Mouse (Mus musculus) CH12.LX (cell line): Measurements from ENCODE around the gene Drd1. TPM values are rescaled to one million over a fixed set of nuclear protein-coding genes. Genes with fewer than 3 reads are reported as not detected.

Experiments used
- DNase-seq: peaks from one replicate; pipeline ENCODE4 v3.0.0-alpha.2; 2013; ENCODE audit errors: extremely low read depth
- H3K27ac ChIP-seq: 2 replicates; pipeline ENCODE4 v1.5.1; 2012; ENCODE audit warnings: low read depth, mild to moderate bottlenecking, control low read depth, moderate library complexity; ENCODE audit not compliant: insufficient read depth
- H3K27me3 ChIP-seq: replicated peaks from 2 replicates; pipeline ENCODE3; 2012; ENCODE audit warnings: inconsistent platforms
- H3K36me3 ChIP-seq, 2 experiments: replicated peaks in 1 of 2; 2 replicates each; pipeline versions ENCODE3 to v1.6.1; 2012; ENCODE audit warnings: inconsistent platforms in 1 of 2, low read length in 1 of 2, mild to moderate bottlenecking in 1 of 2, mixed read lengths in 1 of 2, moderate library complexity in 1 of 2; ENCODE audit not compliant: control insufficient read depth in 1 of 2, insufficient read depth in 1 of 2
- H3K4me1 ChIP-seq, 2 experiments: 2 replicates each; pipeline ENCODE4 v1.6.1; 2012; ENCODE audit warnings: inconsistent platforms in 1 of 2, moderate library complexity in 1 of 2; ENCODE audit not compliant: insufficient read depth in 2 of 2, control insufficient read depth in 1 of 2
- H3K4me2 ChIP-seq: 2 replicates; pipeline ENCODE4 v1.6.1; 2012; ENCODE audit warnings: low read depth, mild to moderate bottlenecking, control low read depth; ENCODE audit not compliant: poor library complexity, insufficient read depth, severe bottlenecking
- H3K4me3 ChIP-seq, 3 experiments: fragments of 150-350 bp in 1 of 3; sonication (generic) in 1 of 3; replicated peaks in 1 of 3; 2 replicates each; pipeline versions ENCODE3 to v1.5.1; 2011 to 2012; ENCODE audit warnings: low read depth in 2 of 3, low read length in 2 of 3, mild to moderate bottlenecking in 2 of 3, moderate library complexity in 2 of 3, control low read depth in 1 of 3, improper control_type of control experiment in 1 of 3, inconsistent platforms in 1 of 3, mixed read lengths in 1 of 3; ENCODE audit not compliant: poor library complexity in 1 of 3
- H3K79me2 ChIP-seq: replicated peaks from 2 replicates; pipeline ENCODE4 v1.6.1; 2012; ENCODE audit warnings: mild to moderate bottlenecking, moderate library complexity; ENCODE audit not compliant: control insufficient read depth, poor library complexity, insufficient read depth, severe bottlenecking; ENCODE audit errors: extremely low read depth
- H3K9ac ChIP-seq: 2 replicates; pipeline ENCODE4 v1.6.1; 2012; ENCODE audit warnings: low read depth, mild to moderate bottlenecking, control low read depth, moderate library complexity; ENCODE audit not compliant: insufficient read depth
- H3K9me3 ChIP-seq: replicated peaks from 2 replicates; pipeline ENCODE3; 2012; ENCODE audit warnings: low read length, inconsistent platforms, mixed read lengths
- BHLHE40 ChIP-seq: IDR thresholded peaks from 2 replicates; pipeline ENCODE4 v1.6.1; 2011; ENCODE audit warnings: mild to moderate bottlenecking, low read depth, low read length, improper control_type of control experiment
- CHD1 ChIP-seq: IDR thresholded peaks from 2 replicates; pipeline ENCODE4 v1.6.1; 2012; ENCODE audit warnings: low read depth, low read length, improper control_type of control experiment, inconsistent platforms
- CHD2 ChIP-seq: IDR thresholded peaks from 2 replicates; pipeline ENCODE4 v1.6.1; 2011; ENCODE audit warnings: low read length, improper control_type of control experiment
- CTCF ChIP-seq, 2 experiments: IDR thresholded peaks in 1 of 2; conservative IDR thresholded peaks in 1 of 2; 2 replicates each; pipeline ENCODE4 v1.5.1; 2011 to 2012; ENCODE audit warnings: low read depth in 2 of 2, low read length in 2 of 2, improper control_type of control experiment in 1 of 2, inconsistent platforms in 1 of 2, mild to moderate bottlenecking in 1 of 2, moderate library complexity in 1 of 2
- E2F4 ChIP-seq: IDR thresholded peaks from 2 replicates; pipeline ENCODE4 v1.6.1; 2011; ENCODE audit warnings: low read depth, low read length, improper control_type of control experiment; ENCODE audit not compliant: insufficient replicate concordance
- ELF1 ChIP-seq: IDR thresholded peaks from 2 replicates; pipeline ENCODE4 v1.6.1; 2014; ENCODE audit warnings: low read depth, mild to moderate bottlenecking, inconsistent platforms, low read length, improper control_type of control experiment
- EP300 ChIP-seq: IDR thresholded peaks from 2 replicates; pipeline ENCODE4 v1.6.1; 2011; ENCODE audit warnings: low read length, improper control_type of control experiment
- ETS1 ChIP-seq: conservative IDR thresholded peaks from 2 replicates; pipeline ENCODE4 v1.6.1; 2012; ENCODE audit warnings: low read depth, mild to moderate bottlenecking, inconsistent platforms, low read length, improper control_type of control experiment, moderate library complexity
- GABPA ChIP-seq: IDR thresholded peaks from 2 replicates; pipeline ENCODE4 v1.6.1; 2012; ENCODE audit warnings: low read depth, low read length, improper control_type of control experiment, inconsistent platforms; ENCODE audit not compliant: insufficient replicate concordance
- HCFC1 ChIP-seq: IDR thresholded peaks from 2 replicates; pipeline ENCODE4 v1.6.1; 2012; ENCODE audit warnings: low read depth, mild to moderate bottlenecking, inconsistent platforms, low read length, improper control_type of control experiment
- IRF4 ChIP-seq: IDR thresholded peaks from 2 replicates; pipeline ENCODE4 v1.6.1; 2014; ENCODE audit warnings: low read depth, mild to moderate bottlenecking, inconsistent platforms, low read length, improper control_type of control experiment
- JUN ChIP-seq: IDR thresholded peaks from 2 replicates; pipeline ENCODE4 v1.6.1; 2011; ENCODE audit warnings: low read depth, mild to moderate bottlenecking, low read length, improper control_type of control experiment, moderate library complexity; ENCODE audit not compliant: insufficient read depth
- JUND ChIP-seq: conservative IDR thresholded peaks from 2 replicates; pipeline ENCODE4 v1.6.1; 2011; ENCODE audit warnings: low read depth, low read length, improper control_type of control experiment
- KAT2A ChIP-seq: IDR thresholded peaks from 2 replicates; pipeline ENCODE4 v1.6.1; 2012; ENCODE audit warnings: low read length, improper control_type of control experiment, inconsistent platforms; ENCODE audit not compliant: insufficient replicate concordance
- MAFK ChIP-seq: IDR thresholded peaks from 2 replicates; pipeline ENCODE4 v1.6.1; 2011; ENCODE audit warnings: low read length, improper control_type of control experiment; ENCODE audit not compliant: insufficient replicate concordance
- MAX ChIP-seq: IDR thresholded peaks from 2 replicates; pipeline ENCODE4 v1.6.1; 2011; ENCODE audit warnings: low read length, improper control_type of control experiment
- MAZ ChIP-seq: IDR thresholded peaks from 2 replicates; pipeline ENCODE4 v1.6.1; 2012; ENCODE audit warnings: low read depth, mild to moderate bottlenecking, inconsistent platforms, low read length, improper control_type of control experiment, moderate library complexity
- MEF2A ChIP-seq: IDR thresholded peaks from 2 replicates; pipeline ENCODE4 v1.6.1; 2014; ENCODE audit warnings: low read depth, mild to moderate bottlenecking, inconsistent platforms, low read length, improper control_type of control experiment, borderline replicate concordance
- MXI1 ChIP-seq: IDR thresholded peaks from 2 replicates; pipeline ENCODE4 v1.6.1; 2011; ENCODE audit warnings: mild to moderate bottlenecking, low read depth, low read length, improper control_type of control experiment
- MYC ChIP-seq: IDR thresholded peaks from 2 replicates; pipeline ENCODE4 v1.6.1; 2011; ENCODE audit warnings: low read depth, mild to moderate bottlenecking, improper control_type of control experiment, low read length
- NELFE ChIP-seq: IDR thresholded peaks from 2 replicates; pipeline ENCODE4 v1.6.1; 2011; ENCODE audit warnings: low read depth, low read length, improper control_type of control experiment
- NRF1 ChIP-seq: IDR thresholded peaks from 2 replicates; pipeline ENCODE4 v1.6.1; 2014; ENCODE audit warnings: low read depth, mild to moderate bottlenecking, inconsistent platforms, low read length, improper control_type of control experiment, moderate library complexity
- PAX5 ChIP-seq: IDR thresholded peaks from 2 replicates; pipeline ENCODE4 v1.6.1; 2012; ENCODE audit warnings: low read length, inconsistent platforms, mixed read lengths
- POLR2A ChIP-seq: IDR thresholded peaks from 2 replicates; pipeline ENCODE4 v1.6.1; 2011; ENCODE audit warnings: low read depth, mild to moderate bottlenecking, improper control_type of control experiment, low read length
- POLR2AphosphoS2 ChIP-seq: IDR thresholded peaks from 2 replicates; pipeline ENCODE4 v1.6.1; 2011; ENCODE audit warnings: low read depth, low read length, improper control_type of control experiment
- RAD21 ChIP-seq: IDR thresholded peaks from 2 replicates; pipeline ENCODE4 v1.6.1; 2011; ENCODE audit warnings: low read depth, mild to moderate bottlenecking, low read length, improper control_type of control experiment, moderate library complexity
- RCOR1 ChIP-seq: conservative IDR thresholded peaks from 2 replicates; pipeline ENCODE4 v1.6.1; 2012; ENCODE audit warnings: low read depth, mild to moderate bottlenecking, inconsistent platforms, low read length, improper control_type of control experiment
- SIN3A ChIP-seq: IDR thresholded peaks from 2 replicates; pipeline ENCODE4 v1.6.1; 2012; ENCODE audit warnings: low read length, improper control_type of control experiment, inconsistent platforms
- SMC3 ChIP-seq: IDR thresholded peaks from 2 replicates; pipeline ENCODE4 v1.6.1; 2011; ENCODE audit warnings: low read depth, low read length, improper control_type of control experiment
- TBP ChIP-seq: conservative IDR thresholded peaks from 2 replicates; pipeline ENCODE4 v1.6.1; 2011; ENCODE audit warnings: low read depth, low read length, improper control_type of control experiment
- TCF12 ChIP-seq: IDR thresholded peaks from 2 replicates; pipeline ENCODE4 v1.6.1; 2014; ENCODE audit warnings: low read depth, mild to moderate bottlenecking, inconsistent platforms, low read length, improper control_type of control experiment
- UBTF ChIP-seq: IDR thresholded peaks from 2 replicates; pipeline ENCODE4 v1.6.1; 2012; ENCODE audit warnings: low read depth, mild to moderate bottlenecking, inconsistent platforms, low read length, improper control_type of control experiment, moderate library complexity
- USF1 ChIP-seq: IDR thresholded peaks from 2 replicates; pipeline ENCODE4 v1.6.1; 2014; ENCODE audit warnings: low read depth, mild to moderate bottlenecking, inconsistent platforms, low read length, improper control_type of control experiment
- USF2 ChIP-seq: conservative IDR thresholded peaks from 2 replicates; pipeline ENCODE4 v1.6.1; 2011; ENCODE audit warnings: low read depth, low read length, improper control_type of control experiment
- ZC3H11A ChIP-seq: IDR thresholded peaks from 2 replicates; pipeline ENCODE4 v1.6.1; 2012; ENCODE audit warnings: low read depth, mild to moderate bottlenecking, inconsistent platforms, low read length, improper control_type of control experiment
- ZKSCAN1 ChIP-seq: IDR thresholded peaks from 2 replicates; pipeline ENCODE4 v1.6.1; 2012; ENCODE audit warnings: low read depth, inconsistent platforms, low read length, improper control_type of control experiment, borderline replicate concordance
- ZMIZ1 ChIP-seq: IDR thresholded peaks from 2 replicates; pipeline ENCODE4 v1.6.1; 2012; ENCODE audit warnings: low read depth, mild to moderate bottlenecking, inconsistent platforms, low read length, improper control_type of control experiment
- ZNF384 ChIP-seq: IDR thresholded peaks from 2 replicates; pipeline ENCODE4 v1.6.1; 2012; ENCODE audit warnings: low read depth, low read length, improper control_type of control experiment, inconsistent platforms
- dilution Hi-C: fragments of 300-500 bp; cut with MboI; formaldehyde crosslinking; loops from 2 replicates; pipeline ENCODE4 v1.14.3; 2020; ENCODE audit warnings: low sequenced_read_pairs; ENCODE audit not compliant: extremely low pct_unique_long_range_greater_than_20kb, extremely low pct_ligation_motif_present
- in situ Hi-C: fragments of 300-500 bp; cut with MboI; formaldehyde crosslinking; loops from 3 replicates; pipeline ENCODE4 v1.14.3; 2019; ENCODE audit warnings: low sequenced_read_pairs, low pct_ligation_motif_present, low pct_unique_long_range_greater_than_20kb, mixed read lengths
- polyA plus RNA-seq: library from polyadenylated mRNA; unstranded; fragments of >175 nt; gene quantifications from 2 replicates; pipeline ENCODE4 v1.2.1, GENCODE M21; 2012; ENCODE audit warnings: low read depth; ENCODE audit not compliant: insufficient read length
- total RNA-seq, 2 experiments: library from RNA; depleted of rRNA; stranded (reverse); fragments of 300-350 nt in 1 of 2; fragments of >200 nt in 1 of 2; gene quantifications; 2 replicates each; pipeline ENCODE4 v1.2.3; 2012 to 2014

Drd1 gene
- total and polyA plus RNA-seq, 3 experiments = not detected

GRCm38 (mm10) chr13:54071606-54072331, 16.3 kb upstream of the Drd1 start, which contains the start of gene Sfxn1:
Gene Sfxn1 (plus strand): TSS chr13:54071869.
- peaks cover 3 to 27% of the 10 kb centered on the region in 2 experiments for H3K4me1 ChIP-seq
- in situ Hi-C loops (no loop called here), dilution Hi-C loops (no loop called here)
- H3K79me2 ChIP-seq = peaks cover 48% of the 10 kb centered on the region
- H3K4me2 ChIP-seq = peak within 1 kb of the TSS; percentile 98
- H3K9ac ChIP-seq = peak within 1 kb of the TSS; percentile 93
- peak within 1 kb of the TSS; percentile 66 for H3K27ac ChIP-seq
- H3K27me3 ChIP-seq = peaks cover 39% of the 10 kb centered on the region
- peaks cover 7 to 24% of the 10 kb centered on the region in 2 experiments for H3K36me3 ChIP-seq
- peak within 1 kb of the TSS; percentile 87 to 96 (median 95) for H3K4me3 ChIP-seq
- peak; percentile 78 for DNase-seq
- no peak for TF ChIP-seq JUN
- no peak for TF ChIP-seq MAZ
- TF ChIP-seq BHLHE40 = peak; percentile 28; the same call in 1 of the 2 replicates
- no peak for TF ChIP-seq POLR2AphosphoS2
- no peak for TF ChIP-seq ZC3H11A
- 0 out of 2 replicates have a peak, but pooled peaks have one; percentile 30 for TF ChIP-seq UBTF
- TF ChIP-seq KAT2A = no peak
- no peak; the same call in 1 of the 2 replicates for TF ChIP-seq IRF4
- TF ChIP-seq MEF2A = 0 out of 2 replicates have a peak, but pooled peaks have one; percentile 35
- no peak for TF ChIP-seq CTCF (conservative IDR thresholded peaks at IDR 0.05 in 1 of 2, IDR thresholded peaks at IDR 0.05 in 1 of 2; ENCODE audit: low read depth in 2 of 2, low read length in 2 of 2)
- TF ChIP-seq CHD1 = no peak
- peak; percentile 72 for TF ChIP-seq ELF1
- peak; percentile 78 for TF ChIP-seq MXI1
- 0 out of 2 replicates have a peak, but pooled peaks have one; percentile 49 for TF ChIP-seq TCF12
- TF ChIP-seq JUND = no peak
- TF ChIP-seq ZMIZ1 = no peak
- no peak for TF ChIP-seq TBP
- no peak for TF ChIP-seq E2F4
- no peak for TF ChIP-seq USF1
- TF ChIP-seq NRF1 = peak; percentile 76
- TF ChIP-seq SMC3 = no peak
- TF ChIP-seq ZNF384 = peak; percentile 54; the same call in 1 of the 2 replicates
- TF ChIP-seq RAD21 = no peak
- TF ChIP-seq ZKSCAN1 = no peak
- no peak for TF ChIP-seq GABPA
- no peak for TF ChIP-seq HCFC1
- TF ChIP-seq RCOR1 = no peak
- TF ChIP-seq CHD2 = no peak
- peak; percentile 52 for TF ChIP-seq SIN3A
- TF ChIP-seq NELFE = no peak; the same call in 1 of the 2 replicates
- TF ChIP-seq MAFK = no peak
- no peak for TF ChIP-seq USF2
- no peak for TF ChIP-seq PAX5
- peak; percentile 94 for TF ChIP-seq MAX
- no peak for TF ChIP-seq EP300
- TF ChIP-seq MYC = peak; percentile 93
- TF ChIP-seq POLR2A = peak; percentile 63; the same call in 1 of the 2 replicates
- TF ChIP-seq ETS1 = no peak
- no peaks in the 10 kb centered on the region for H3K9me3 ChIP-seq
